Mouse (Mus musculus) neural tube, embryonic 14.5 days (tissue): ENCODE data around the gene Gm44511. TPM values are rescaled to one million over a fixed set of nuclear protein-coding genes. Genes with fewer than 3 reads are reported as not detected.

Source experiments
- ATAC-seq: fragments of 200-750 bp; cut with Nextera tagmentation; 2 replicates; pipeline ENCODE4 v1.8.0; 2017; ENCODE audit warnings: low read depth, mild to moderate bottlenecking, moderate TSS enrichment, moderate library complexity
- H3K27ac ChIP-seq: fragments of 300-500 bp; sonication (generic); 2 replicates; pipeline ENCODE4 v1.5.1; 2014; ENCODE audit warnings: low read depth, mild to moderate bottlenecking, control low read depth, low read length, moderate library complexity, mixed read lengths
- H3K27me3 ChIP-seq: fragments of 300-500 bp; sonication (generic); 2 replicates; pipeline ENCODE4 v1.6.1; 2014; ENCODE audit warnings: low read length; ENCODE audit not compliant: control insufficient read depth, insufficient read depth
- H3K36me3 ChIP-seq: fragments of 300-500 bp; sonication (generic); 2 replicates; pipeline ENCODE4 v1.6.1; 2014; ENCODE audit warnings: low read length, mixed read lengths; ENCODE audit not compliant: control insufficient read depth, insufficient read depth
- H3K4me1 ChIP-seq: fragments of 300-500 bp; sonication (generic); 2 replicates; pipeline ENCODE4 v1.6.1; 2014; ENCODE audit warnings: low read length; ENCODE audit not compliant: control insufficient read depth, insufficient read depth
- H3K4me2 ChIP-seq: fragments of 300-500 bp; sonication (generic); 2 replicates; pipeline ENCODE4 v1.6.1; 2014; ENCODE audit warnings: mild to moderate bottlenecking, low read depth, low read length, control low read depth
- H3K4me3 ChIP-seq: fragments of 300-500 bp; sonication (generic); 2 replicates; pipeline ENCODE4 v1.5.1; 2014; ENCODE audit warnings: low read depth, low read length, control low read depth, mixed read lengths
- H3K9ac ChIP-seq: fragments of 300-500 bp; sonication (generic); replicated peaks from 2 replicates; pipeline ENCODE4 v1.6.1; 2014; ENCODE audit warnings: low read depth, mild to moderate bottlenecking, control low read depth, low read length, mixed read lengths
- H3K9me3 ChIP-seq: fragments of 300-500 bp; sonication (generic); 2 replicates; pipeline ENCODE4 v1.6.1; 2016; ENCODE audit warnings: low read length; ENCODE audit not compliant: control insufficient read depth
- WGBS: fragments of 180-500 bp; shearing (Covaris S2); extraction: QIAGEN DNeasy Blood & Tissue Kit; methylation state at CpG from one replicate; pipeline ENCODE4 v1.1.7; 2014; 5-methylcytosine and 5-hydroxymethylcytosine counted together
- polyA plus RNA-seq: library from polyadenylated mRNA; unstranded; fragments of >200 nt; fragmentation: Nextera tagmentation; extraction: Ambion mirVana; gene quantifications from 2 replicates; pipeline ENCODE4 v1.2.1, GENCODE M21; 2014

Gene Gm44511
- polyA plus RNA-seq, 1 experiment from 2014 or later = not detected

DNA sequence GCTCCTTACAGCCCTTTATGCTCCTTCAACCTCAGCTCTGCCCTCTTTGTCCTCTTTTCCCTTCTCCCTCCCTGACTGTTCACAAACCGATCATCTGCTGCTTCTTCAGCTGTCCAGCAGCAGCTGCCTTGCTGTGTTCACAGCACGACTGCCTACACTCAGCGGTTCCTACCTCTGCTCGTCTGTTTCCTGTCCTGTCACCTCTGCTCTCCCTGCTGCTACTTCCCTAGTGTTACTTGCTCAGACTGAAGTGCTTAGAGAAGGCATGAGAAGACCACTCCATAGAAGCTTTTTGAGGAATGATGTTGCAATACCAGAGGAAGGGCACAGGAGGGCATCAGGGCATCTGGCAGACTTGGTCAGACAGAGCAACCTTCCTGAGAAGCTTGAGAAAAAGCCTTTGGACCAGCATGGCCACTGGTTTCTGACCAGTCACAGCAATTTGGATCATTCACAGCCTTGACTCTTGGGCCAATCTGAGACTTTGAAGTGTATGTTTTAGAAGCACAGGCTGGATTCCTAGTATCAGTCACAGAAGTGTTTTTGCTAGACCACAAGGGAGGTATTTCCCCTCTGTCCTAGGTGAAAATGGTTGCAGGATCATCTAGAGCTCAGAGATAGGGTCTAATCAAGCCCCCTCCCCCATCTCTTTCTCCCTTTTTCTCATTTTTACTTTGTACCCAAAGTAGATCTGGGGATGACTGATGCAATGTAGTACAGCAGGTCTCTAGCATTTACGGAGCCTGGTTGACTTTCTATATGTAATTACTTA, 92.0 kb downstream of the Gm44511 start:
- no peaks in the 10 kb centered on the region for H3K27me3 ChIP-seq
- WGBS = 76% methylated on average over 5 of the region's 5 CpGs
- ATAC-seq = no peak
- no peaks in the 10 kb centered on the region for H3K9me3 ChIP-seq
- no peak overlapping the region for H3K27ac ChIP-seq
- no peak overlapping the region for H3K4me2 ChIP-seq
- H3K4me3 ChIP-seq = no peak overlapping the region
- H3K9ac ChIP-seq = no peak overlapping the region
- no peaks in the 10 kb centered on the region for H3K36me3 ChIP-seq
- H3K4me1 ChIP-seq = no peaks in the 10 kb centered on the region

DNA sequence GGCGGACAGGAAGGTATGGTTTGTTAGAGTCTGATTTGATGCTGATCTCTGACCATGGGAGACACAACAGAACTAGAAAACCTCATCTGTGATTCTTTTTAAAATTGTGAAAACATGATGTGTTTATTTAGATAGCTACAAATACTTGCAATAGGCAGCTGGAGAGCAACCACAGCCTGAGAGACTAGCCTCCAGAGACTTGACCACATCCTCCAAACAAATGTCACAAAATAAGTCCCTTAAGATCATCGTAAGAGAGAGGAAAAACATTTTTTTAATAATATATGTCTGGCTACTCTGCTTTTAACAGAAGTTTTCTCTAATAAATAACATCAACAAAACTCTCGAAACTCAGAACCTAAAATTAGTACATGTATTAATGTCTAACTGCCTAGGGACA, 94.1 kb downstream of the Gm44511 start:
- WGBS = 93% methylated on average over 3 of the region's 3 CpGs
- H3K9me3 ChIP-seq = no peaks in the 10 kb centered on the region
- H3K9ac ChIP-seq = no peak overlapping the region
- H3K4me1 ChIP-seq = no peaks in the 10 kb centered on the region
- H3K27ac ChIP-seq = no peak overlapping the region
- H3K36me3 ChIP-seq = no peaks in the 10 kb centered on the region
- ATAC-seq = no peak
- H3K27me3 ChIP-seq = no peaks in the 10 kb centered on the region
- no peak overlapping the region for H3K4me3 ChIP-seq
- H3K4me2 ChIP-seq = no peak overlapping the region

Other genes starting within 250 kb of the Gm44511 start
- gene A2ml1, start 244.7 kb downstream of the Gm44511 start, polyA plus RNA-seq = 3.7 and 4.5 TPM in 2 replicates
- gene Klrb1a, start 202.8 kb downstream of the Gm44511 start, polyA plus RNA-seq = not detected in 2 replicates
- not detected in 2 replicates for gene Clec2h, start 163.9 kb downstream of the Gm44511 start, polyA plus RNA-seq
- 0.35 and 0.48 TPM in 2 replicates for gene Klrb1, start 103.3 kb downstream of the Gm44511 start, polyA plus RNA-seq
- gene Klrb1c, start 37.1 kb downstream of the Gm44511 start, polyA plus RNA-seq = not detected in 2 replicates
- gene Klrb1b, start within 50 bp of the Gm44511 start, polyA plus RNA-seq = not detected in 2 replicates
- not detected in 2 replicates for gene Clec2i, start 61.3 kb upstream of the Gm44511 start, polyA plus RNA-seq
- gene BC035044, start 64.8 kb upstream of the Gm44511 start, polyA plus RNA-seq = 0.50 TPM in 2 replicates
- gene Clec2g, start 108.1 kb upstream of the Gm44511 start, polyA plus RNA-seq = not detected in 2 replicates
- gene Klrb1f, start 219.6 kb upstream of the Gm44511 start, polyA plus RNA-seq = 0.23 and 0.83 TPM in 2 replicates